Mouse (Mus musculus): ENCODE data around the gene Jmjd8. TPM values are rescaled to one million over a fixed set of nuclear protein-coding genes. Genes with fewer than 3 reads are reported as not detected.
A peak's percentile ranks its signal among the peaks of the same experiment; 100 is the strongest.

Gene Jmjd8
- polyA plus RNA-seq, 1 experiment from 2014 or later: 36.7 TPM

DNA sequence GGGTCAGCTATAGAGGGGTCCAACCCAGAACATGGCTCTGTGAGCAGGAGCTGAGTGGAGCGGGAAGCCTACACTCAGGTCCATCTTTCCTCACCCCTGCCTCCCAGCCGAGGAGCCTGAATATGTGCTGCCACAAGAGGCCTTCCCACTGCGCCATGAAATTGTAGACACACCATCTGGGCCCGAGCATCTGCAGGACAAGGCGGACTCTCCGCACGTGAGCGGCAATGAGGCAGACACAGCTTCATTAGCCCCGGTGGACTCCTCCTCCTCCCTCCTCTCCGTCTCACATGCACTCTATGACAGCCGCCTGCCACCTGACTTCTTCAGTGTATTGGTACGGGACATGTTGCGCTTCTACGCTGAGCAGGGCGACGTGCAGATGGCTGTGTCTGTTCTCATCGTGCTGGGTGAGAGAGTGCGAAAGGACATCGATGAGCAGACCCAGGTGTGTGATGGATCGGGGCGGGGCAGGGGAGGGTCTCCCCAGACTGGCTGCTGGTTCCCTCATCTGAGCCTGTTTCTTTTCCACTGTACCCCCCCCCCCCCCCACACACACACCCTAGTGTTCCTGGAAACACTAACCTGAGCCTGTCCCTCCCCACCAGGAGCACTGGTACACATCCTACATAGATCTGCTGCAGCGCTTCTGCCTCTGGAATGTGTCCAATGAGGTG lies 983 bp upstream of the Jmjd8 start:
- Histone ChIP-seq H3K4me2 (no peak overlapping the region), H3K9me3 (no peaks in the 10 kb centered on the region), H3K27me3 (replicated peaks) (peaks cover 2% of the 10 kb centered on the region), H3K4me3 (no peak overlapping the region; the same call in 1 of the 2 replicates), H3K4me1 (peaks cover 60% of the 10 kb centered on the region), H3K27ac (replicated peaks) (no peak overlapping the region), H3K36me3 (peaks cover 55% of the 10 kb centered on the region), H3K9ac (no peak overlapping the region)
- 91% methylated on average over 22 of the region's 22 CpGs for WGBS
- ATAC-seq (ENCODE audit: extremely low read depth, insufficient number of reproducible peaks, low FRiP score, low TSS enrichment): no peak

DNA sequence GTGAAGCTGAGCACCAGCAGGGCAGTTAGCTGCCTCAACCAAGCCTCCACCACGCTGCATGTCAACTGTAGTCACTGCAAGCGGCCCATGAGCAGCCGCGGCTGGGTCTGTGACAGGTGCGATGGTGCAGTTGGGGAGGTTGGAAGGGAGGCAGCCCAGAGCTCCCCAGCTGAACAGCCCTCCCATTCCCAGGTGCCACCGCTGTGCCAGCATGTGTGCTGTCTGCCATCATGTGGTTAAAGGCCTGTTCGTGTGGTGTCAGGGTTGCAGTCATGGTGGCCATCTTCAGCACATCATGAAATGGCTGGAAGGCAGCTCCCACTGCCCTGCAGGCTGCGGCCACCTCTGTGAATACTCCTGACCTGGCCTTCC lies 458 bp upstream of the Jmjd8 start:
- 75% methylated on average over 8 of the region's 8 CpGs for WGBS
- no peaks in the 10 kb centered on the region for H3K9me3 ChIP-seq
- peaks cover 57% of the 10 kb centered on the region for H3K4me1 ChIP-seq
- ATAC-seq (ENCODE audit: extremely low read depth, insufficient number of reproducible peaks, low FRiP score, low TSS enrichment): no peak
- H3K36me3 ChIP-seq: peaks cover 55% of the 10 kb centered on the region
- peak overlapping the region; percentile 89 for H3K9ac ChIP-seq
- H3K27me3 ChIP-seq (replicated peaks): no peaks in the 10 kb centered on the region
- H3K27ac ChIP-seq (replicated peaks): peak overlapping the region; percentile 93
- peak overlapping the region; percentile 91 for H3K4me2 ChIP-seq
- H3K4me3 ChIP-seq: peak overlapping the region; percentile 74

DNA sequence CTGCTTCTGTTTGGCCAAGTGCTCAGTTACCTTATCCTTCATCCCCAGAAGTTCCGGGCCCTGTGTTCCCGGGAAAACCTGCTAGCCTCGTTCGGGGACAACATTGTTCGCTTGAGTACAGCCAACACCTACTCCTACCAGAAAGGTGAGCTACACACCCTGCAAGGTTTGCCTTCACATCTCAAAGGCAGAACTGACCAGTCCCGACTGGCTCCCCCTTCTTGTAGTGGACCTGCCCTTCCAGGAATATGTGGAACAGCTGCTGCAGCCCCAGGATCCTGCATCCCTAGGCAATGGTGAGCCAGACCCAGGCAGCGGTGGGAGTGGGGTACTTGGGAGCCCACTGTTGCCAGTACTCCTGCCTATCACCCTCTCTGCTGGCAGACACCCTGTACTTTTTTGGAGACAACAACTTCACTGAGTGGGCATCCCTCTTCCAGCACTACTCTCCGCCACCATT lies 921 bp downstream of the Jmjd8 start:
- H3K36me3 ChIP-seq: peaks cover 57% of the 10 kb centered on the region
- 38% methylated on average over 8 of the region's 8 CpGs for WGBS
- peak overlapping the region; percentile 74 for H3K4me3 ChIP-seq
- H3K4me1 ChIP-seq: peaks cover 58% of the 10 kb centered on the region
- H3K27me3 ChIP-seq (replicated peaks): no peaks in the 10 kb centered on the region
- H3K9ac ChIP-seq: peak overlapping the region; percentile 89
- peak overlapping the region; percentile 93 for H3K27ac ChIP-seq (replicated peaks)
- H3K4me2 ChIP-seq: peak overlapping the region; percentile 91
- H3K9me3 ChIP-seq: no peaks in the 10 kb centered on the region
- no peak for ATAC-seq (ENCODE audit: extremely low read depth, insufficient number of reproducible peaks, low FRiP score, low TSS enrichment)

DNA sequence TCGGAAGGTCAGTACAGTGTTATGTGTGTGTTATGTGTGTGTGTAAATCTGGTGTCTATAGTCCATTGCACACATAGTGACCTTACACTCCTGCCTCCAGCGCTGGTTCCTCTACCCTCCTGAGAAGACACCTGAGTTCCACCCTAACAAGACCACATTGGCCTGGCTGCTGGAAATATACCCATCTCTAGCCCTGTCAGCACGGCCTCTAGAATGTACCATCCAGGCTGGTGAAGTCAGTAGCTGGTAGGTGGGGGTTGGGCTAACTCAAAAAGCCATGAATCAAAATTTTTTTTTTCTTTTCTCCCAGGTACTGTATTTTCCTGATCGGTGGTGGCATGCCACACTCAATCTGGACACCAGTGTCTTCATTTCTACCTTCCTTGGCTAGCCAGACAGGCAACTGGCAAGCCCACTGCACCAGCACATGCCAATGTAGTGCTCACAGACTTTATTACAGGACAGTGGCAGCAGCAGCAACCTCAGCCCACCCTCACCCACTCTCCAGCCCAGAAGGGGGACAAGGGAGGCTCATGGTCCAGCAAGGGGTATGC lies 1.6 kb downstream of the Jmjd8 start:
- no peak for ATAC-seq (ENCODE audit: extremely low read depth, insufficient number of reproducible peaks, low FRiP score, low TSS enrichment)
- peaks cover 58% of the 10 kb centered on the region for H3K4me1 ChIP-seq
- WGBS: 82% methylated on average over 4 of the region's 4 CpGs

DNA sequence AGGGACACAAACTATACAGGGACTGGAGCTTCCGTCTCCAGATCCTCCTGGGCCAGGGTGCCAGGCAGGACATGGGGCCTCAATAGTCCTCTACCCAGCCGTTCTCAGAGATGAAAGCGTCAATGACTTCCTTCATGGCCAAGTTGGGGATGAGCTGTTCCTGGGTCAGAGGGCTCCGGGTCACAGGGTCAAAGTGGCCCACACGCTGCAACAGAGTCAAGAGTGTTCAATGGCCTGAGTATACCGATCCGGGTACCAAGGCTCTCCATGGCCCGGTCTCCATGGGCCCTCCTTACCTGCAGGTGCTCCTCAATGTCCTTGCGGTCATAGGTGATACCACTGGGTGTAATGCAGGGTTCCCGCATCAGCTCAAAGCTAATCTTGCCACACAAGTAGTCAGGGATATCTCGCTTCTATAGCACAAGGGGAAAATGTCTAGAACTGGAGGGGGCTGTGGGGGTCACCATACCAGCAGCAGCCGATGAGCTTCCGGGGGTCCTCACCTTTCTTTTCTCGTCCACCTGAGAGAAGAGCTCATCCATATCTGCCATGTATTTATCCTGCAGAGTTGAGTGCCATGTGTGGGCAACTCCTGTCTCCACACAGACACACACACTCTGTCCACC lies 2.3 kb downstream of the Jmjd8 start:
- peak overlapping the region; percentile 99 for H3K4me2 ChIP-seq
- ATAC-seq (ENCODE audit: extremely low read depth, insufficient number of reproducible peaks, low FRiP score, low TSS enrichment): no peak
- WGBS: 83% methylated on average over 14 of the region's 14 CpGs
- peaks cover 64% of the 10 kb centered on the region for H3K4me1 ChIP-seq
- H3K27me3 ChIP-seq (replicated peaks): no peaks in the 10 kb centered on the region
- H3K4me3 ChIP-seq: peak overlapping the region; percentile 74
- H3K36me3 ChIP-seq: peaks cover 63% of the 10 kb centered on the region
- H3K9ac ChIP-seq: peak overlapping the region; percentile 92
- no peaks in the 10 kb centered on the region for H3K9me3 ChIP-seq
- H3K27ac ChIP-seq (replicated peaks): no peak overlapping the region

More for the DNA sequence above, 1.6 kb downstream of the Jmjd8 start:
- Histone ChIP-seq H3K36me3 (peaks cover 63% of the 10 kb centered on the region), H3K4me3 (peak overlapping the region; percentile 74; the same call in 1 of the 2 replicates), H3K27me3 (replicated peaks) (no peaks in the 10 kb centered on the region), H3K4me2 (peak overlapping the region; percentile 99), H3K9ac (peak overlapping the region; percentile 89), H3K27ac (replicated peaks) (no peak overlapping the region; the same call in 1 of the 2 replicates), H3K9me3 (no peaks in the 10 kb centered on the region)

GRCm38 (mm10) chr17:25831451-25832281 lies 3.0 kb downstream of the Jmjd8 start:
- H3K4me2 ChIP-seq: peak overlapping the region; percentile 99
- no peak for ATAC-seq (ENCODE audit: extremely low read depth, insufficient number of reproducible peaks, low FRiP score, low TSS enrichment)
- no peaks in the 10 kb centered on the region for H3K27me3 ChIP-seq (replicated peaks)
- peak overlapping the region; percentile 92 for H3K9ac ChIP-seq
- H3K4me3 ChIP-seq: peak overlapping the region; percentile 74
- H3K4me1 ChIP-seq: peaks cover 71% of the 10 kb centered on the region
- no peaks in the 10 kb centered on the region for H3K9me3 ChIP-seq
- H3K27ac ChIP-seq (replicated peaks): peak overlapping the region; percentile 98
- peaks cover 57% of the 10 kb centered on the region for H3K36me3 ChIP-seq
- WGBS: 46% methylated on average over 21 of the region's 21 CpGs

- peaks cover 50% of the 10 kb centered on the region for H3K36me3 ChIP-seq
- H3K9me3 ChIP-seq: no peaks in the 10 kb centered on the region
- peak overlapping the region; percentile 92 for H3K9ac ChIP-seq
- H3K4me3 ChIP-seq: peak overlapping the region; percentile 74
- H3K4me2 ChIP-seq: peak overlapping the region; percentile 99
- WGBS: under 1% methylated on average over 77 of the region's 77 CpGs
- peak; percentile 94 for ATAC-seq (ENCODE audit: extremely low read depth, insufficient number of reproducible peaks, low FRiP score, low TSS enrichment)
- peaks cover 81% of the 10 kb centered on the region for H3K4me1 ChIP-seq
- no peaks in the 10 kb centered on the region for H3K27me3 ChIP-seq (replicated peaks)
- H3K27ac ChIP-seq (replicated peaks): peak overlapping the region; percentile 98
Observed at GRCm38 (mm10) chr17:25832436-25833290, 4.0 kb downstream of the Jmjd8 start.

- WGBS: under 1% methylated on average over 24 of the region's 24 CpGs
- Histone ChIP-seq H3K4me2 (peak within 1 kb of the TSS; percentile 99), H3K4me1 (peaks cover 82% of the 10 kb centered on the region), H3K27ac (replicated peaks) (peak within 1 kb of the TSS; percentile 98), H3K4me3 (peak within 1 kb of the TSS; percentile 74), H3K36me3 (peaks cover 50% of the 10 kb centered on the region), H3K9me3 (no peaks in the 10 kb centered on the region), H3K27me3 (replicated peaks) (no peaks in the 10 kb centered on the region), H3K9ac (peak within 1 kb of the TSS; percentile 92)
- peak; percentile 64 for ATAC-seq (ENCODE audit: extremely low read depth, insufficient number of reproducible peaks, low FRiP score, low TSS enrichment)
Observed at GRCm38 (mm10) chr17:25833291-25833663, 4.6 kb downstream of the Jmjd8 start, which contains the start of gene Stub1. Stub1 (minus strand) TSS chr17:25833404.

DNA sequence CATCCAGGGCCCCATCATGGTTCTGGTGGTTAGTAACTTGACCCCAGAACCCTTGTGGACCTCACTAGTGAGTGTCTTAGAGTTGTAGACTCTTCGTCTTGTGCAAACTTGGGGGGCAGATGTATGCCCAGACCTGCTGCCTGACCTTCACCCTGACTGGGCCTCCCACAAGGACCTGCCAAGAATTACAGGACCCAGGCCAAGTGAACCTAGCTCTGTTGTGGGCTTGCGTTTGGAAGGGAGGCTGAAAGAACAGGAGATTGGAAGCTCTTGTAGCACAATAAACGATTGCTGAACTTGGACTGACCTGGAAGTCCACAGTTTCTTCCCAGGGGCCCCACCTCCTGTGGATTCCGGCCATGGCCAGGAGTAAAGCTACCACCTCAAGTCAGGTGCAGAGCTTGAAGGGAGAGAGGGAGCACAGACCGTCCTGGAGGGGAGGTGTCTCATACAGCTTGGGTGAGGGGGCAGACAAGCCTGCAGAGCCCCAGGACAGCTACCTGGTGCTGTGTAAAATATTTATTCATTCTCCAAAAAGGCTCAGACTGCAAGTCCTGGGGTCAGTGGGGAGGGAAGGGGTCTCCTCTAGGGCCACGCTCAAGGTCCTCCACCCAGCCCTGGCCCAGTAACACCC lies 5.4 kb downstream of the Jmjd8 start:
- Histone ChIP-seq H3K27ac (replicated peaks) (peak overlapping the region; percentile 98), H3K4me1 (peaks cover 78% of the 10 kb centered on the region), H3K9ac (peak overlapping the region; percentile 92), H3K9me3 (no peaks in the 10 kb centered on the region), H3K4me2 (peak overlapping the region; percentile 99), H3K27me3 (replicated peaks) (no peaks in the 10 kb centered on the region), H3K4me3 (peak overlapping the region; percentile 74), H3K36me3 (peaks cover 58% of the 10 kb centered on the region)
- no peak for ATAC-seq (ENCODE audit: extremely low read depth, insufficient number of reproducible peaks, low FRiP score, low TSS enrichment)
- 21% methylated on average over 6 of the region's 6 CpGs for WGBS

DNA sequence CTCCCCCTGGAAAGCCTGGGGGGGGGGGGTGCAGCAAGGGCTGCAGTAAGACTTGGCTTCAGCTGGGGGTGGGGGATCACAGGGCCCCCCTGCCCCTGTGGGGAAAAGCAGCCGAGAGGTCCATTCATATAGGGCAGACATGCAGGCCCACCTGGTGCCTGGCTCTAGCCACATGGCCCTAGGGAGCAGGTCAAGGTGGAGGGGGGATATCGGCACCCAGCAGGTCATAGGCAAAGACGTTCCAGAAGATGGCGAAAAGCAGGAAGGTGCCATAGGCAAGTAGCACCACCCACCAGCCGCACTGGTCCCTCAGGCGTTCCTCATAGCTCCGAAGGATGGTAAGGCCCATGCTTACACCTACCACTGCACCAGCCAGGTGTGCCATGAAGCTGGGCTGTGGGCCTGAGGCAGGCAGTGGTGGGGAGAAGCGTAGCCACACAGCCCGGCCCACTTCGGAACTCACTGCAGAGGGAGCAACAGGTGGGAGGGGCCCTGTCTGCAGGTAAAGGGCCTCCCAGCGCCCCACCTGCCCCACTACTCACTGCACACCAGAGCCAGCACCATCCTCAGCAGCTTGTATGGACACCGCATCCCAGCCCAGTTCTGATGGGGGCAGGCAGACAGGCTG lies 6.0 kb downstream of the Jmjd8 start:
- Histone ChIP-seq H3K27me3 (replicated peaks) (no peaks in the 10 kb centered on the region), H3K27ac (replicated peaks) (peak overlapping the region; percentile 98), H3K4me1 (peaks cover 74% of the 10 kb centered on the region), H3K4me2 (peak overlapping the region; percentile 99), H3K4me3 (peak overlapping the region; percentile 74), H3K36me3 (peaks cover 63% of the 10 kb centered on the region), H3K9me3 (no peaks in the 10 kb centered on the region), H3K9ac (peak overlapping the region; percentile 92)
- 85% methylated on average over 12 of the region's 12 CpGs for WGBS
- no peak for ATAC-seq (ENCODE audit: extremely low read depth, insufficient number of reproducible peaks, low FRiP score, low TSS enrichment)
